Mouse (Mus musculus) neural tube, embryonic 14.5 days (tissue): ENCODE data around the gene Skap1. TPM values are rescaled to one million over a fixed set of nuclear protein-coding genes. Genes with fewer than 3 reads are reported as not detected.

ENCODE experiments used
- ATAC-seq: fragments of 200-750 bp; cut with Nextera tagmentation; 2 replicates; pipeline ENCODE4 v1.8.0; 2017; ENCODE audit warnings: low read depth, mild to moderate bottlenecking, moderate TSS enrichment, moderate library complexity
- H3K27ac ChIP-seq: fragments of 300-500 bp; sonication (generic); 2 replicates; pipeline ENCODE4 v1.5.1; 2014; ENCODE audit warnings: low read depth, mild to moderate bottlenecking, control low read depth, low read length, moderate library complexity, mixed read lengths
- H3K27me3 ChIP-seq: fragments of 300-500 bp; sonication (generic); 2 replicates; pipeline ENCODE4 v1.6.1; 2014; ENCODE audit warnings: low read length; ENCODE audit not compliant: control insufficient read depth, insufficient read depth
- H3K36me3 ChIP-seq: fragments of 300-500 bp; sonication (generic); 2 replicates; pipeline ENCODE4 v1.6.1; 2014; ENCODE audit warnings: low read length, mixed read lengths; ENCODE audit not compliant: control insufficient read depth, insufficient read depth
- H3K4me1 ChIP-seq: fragments of 300-500 bp; sonication (generic); 2 replicates; pipeline ENCODE4 v1.6.1; 2014; ENCODE audit warnings: low read length; ENCODE audit not compliant: control insufficient read depth, insufficient read depth
- H3K4me2 ChIP-seq: fragments of 300-500 bp; sonication (generic); 2 replicates; pipeline ENCODE4 v1.6.1; 2014; ENCODE audit warnings: mild to moderate bottlenecking, low read depth, low read length, control low read depth
- H3K4me3 ChIP-seq: fragments of 300-500 bp; sonication (generic); 2 replicates; pipeline ENCODE4 v1.5.1; 2014; ENCODE audit warnings: low read depth, low read length, control low read depth, mixed read lengths
- H3K9ac ChIP-seq: fragments of 300-500 bp; sonication (generic); replicated peaks from 2 replicates; pipeline ENCODE4 v1.6.1; 2014; ENCODE audit warnings: low read depth, mild to moderate bottlenecking, control low read depth, low read length, mixed read lengths
- H3K9me3 ChIP-seq: fragments of 300-500 bp; sonication (generic); 2 replicates; pipeline ENCODE4 v1.6.1; 2016; ENCODE audit warnings: low read length; ENCODE audit not compliant: control insufficient read depth
- WGBS: fragments of 180-500 bp; shearing (Covaris S2); extraction: QIAGEN DNeasy Blood & Tissue Kit; methylation state at CpG from one replicate; pipeline ENCODE4 v1.1.7; 2014; 5-methylcytosine and 5-hydroxymethylcytosine counted together
- polyA plus RNA-seq: library from polyadenylated mRNA; unstranded; fragments of >200 nt; fragmentation: Nextera tagmentation; extraction: Ambion mirVana; gene quantifications from 2 replicates; pipeline ENCODE4 v1.2.1, GENCODE M21; 2014

The Skap1 gene
- polyA plus RNA-seq, 1 experiment from 2014 or later, result 10.8 TPM

DNA sequence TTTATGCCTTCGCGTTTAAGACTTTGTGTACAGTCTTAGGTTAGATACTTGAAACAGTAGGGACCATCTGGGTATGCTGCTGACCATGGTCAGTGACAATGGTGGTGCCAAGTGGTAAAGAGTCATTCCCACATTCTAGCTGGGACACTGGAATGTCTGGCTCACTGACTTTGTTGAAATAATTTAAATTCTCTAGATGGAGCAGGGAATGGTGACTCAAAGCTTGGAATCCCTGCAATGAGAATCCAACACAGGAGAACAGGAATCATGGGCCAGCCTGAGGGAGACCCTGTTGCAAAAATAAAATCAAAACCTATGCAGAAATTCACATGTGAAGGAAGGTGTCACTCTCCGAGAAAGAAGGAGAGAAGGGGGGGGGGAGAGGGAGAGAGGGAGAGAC lies 138.4 kb downstream of the Skap1 start:
- Histone ChIP-seq H3K4me3 (no peak overlapping the region), H3K27ac (no peak overlapping the region), H3K9ac (no peak overlapping the region), H3K9me3 (no peaks in the 10 kb centered on the region), H3K4me2 (no peak overlapping the region), H3K4me1 (0 out of 2 replicates have a peak, but pooled peaks cover 5% of the 10 kb centered on the region), H3K27me3 (no peaks in the 10 kb centered on the region), H3K36me3 (no peaks in the 10 kb centered on the region)
- 70% methylated on average over 3 of the region's 3 CpGs for WGBS
- no peak for ATAC-seq

DNA sequence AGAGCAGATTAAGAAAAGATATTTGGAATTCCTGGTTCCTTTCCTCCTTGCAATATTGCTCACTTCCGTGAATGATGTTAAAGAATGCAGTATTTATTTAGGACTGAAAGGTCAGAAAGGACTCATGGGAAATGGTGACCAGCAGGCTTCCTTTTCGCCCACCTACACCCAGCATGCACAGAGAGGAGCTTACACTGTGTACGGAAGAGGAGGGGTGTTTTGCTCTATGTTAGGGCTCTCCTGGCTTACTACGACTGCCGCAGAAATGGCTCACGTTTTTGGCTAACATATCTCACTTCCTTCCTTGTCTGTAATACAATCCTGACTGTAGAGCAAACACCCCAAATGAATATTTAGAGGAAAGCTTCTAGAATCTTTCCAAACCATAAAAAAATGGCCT lies 139.9 kb downstream of the Skap1 start:
- Histone ChIP-seq H3K4me2 (no peak overlapping the region), H3K27ac (no peak overlapping the region), H3K4me3 (no peak overlapping the region), H3K36me3 (no peaks in the 10 kb centered on the region), H3K9ac (no peak overlapping the region), H3K27me3 (no peaks in the 10 kb centered on the region), H3K4me1 (no peaks in the 10 kb centered on the region), H3K9me3 (no peaks in the 10 kb centered on the region)
- 70% methylated on average over 6 of the region's 6 CpGs for WGBS
- no peak for ATAC-seq

DNA sequence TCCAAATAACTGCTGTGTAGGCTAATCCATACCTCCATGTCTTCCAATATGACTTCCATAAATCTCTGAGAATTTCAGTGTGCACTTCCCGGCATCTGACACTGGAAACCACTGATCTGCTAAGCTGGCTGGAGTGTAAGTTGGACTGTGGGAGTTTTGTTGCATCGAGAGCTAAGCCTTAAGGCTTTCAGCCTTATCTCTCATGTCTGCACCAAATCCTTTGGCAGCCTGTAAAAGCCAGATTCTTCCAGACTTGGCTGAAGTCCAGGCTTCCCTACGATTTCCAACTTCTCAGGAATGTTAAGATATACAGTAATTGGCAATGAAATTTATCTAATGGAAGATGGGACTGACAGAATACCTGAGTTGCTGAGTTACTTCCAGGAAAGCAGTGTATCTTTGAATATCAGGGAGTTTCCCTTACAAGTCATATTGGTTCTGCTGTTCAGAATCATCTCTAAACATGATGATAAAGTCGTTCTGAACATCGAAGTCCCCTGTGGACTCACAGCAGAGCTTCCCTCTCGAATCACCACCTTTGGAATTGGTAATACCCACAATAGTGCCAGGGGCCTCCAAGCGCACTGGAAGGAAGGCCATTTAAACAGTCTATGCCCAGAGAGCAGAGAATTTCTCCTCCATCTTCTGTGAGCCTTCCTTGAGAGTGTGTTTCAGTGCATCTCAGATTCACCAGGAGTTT lies 140.5 kb downstream of the Skap1 start:
- Histone ChIP-seq H3K9ac (no peak overlapping the region), H3K27ac (no peak overlapping the region), H3K4me3 (no peak overlapping the region), H3K4me1 (no peaks in the 10 kb centered on the region), H3K36me3 (no peaks in the 10 kb centered on the region), H3K9me3 (no peaks in the 10 kb centered on the region), H3K4me2 (no peak overlapping the region), H3K27me3 (no peaks in the 10 kb centered on the region)
- WGBS, result 62% methylated on average over 7 of the region's 7 CpGs
- no peak for ATAC-seq

DNA sequence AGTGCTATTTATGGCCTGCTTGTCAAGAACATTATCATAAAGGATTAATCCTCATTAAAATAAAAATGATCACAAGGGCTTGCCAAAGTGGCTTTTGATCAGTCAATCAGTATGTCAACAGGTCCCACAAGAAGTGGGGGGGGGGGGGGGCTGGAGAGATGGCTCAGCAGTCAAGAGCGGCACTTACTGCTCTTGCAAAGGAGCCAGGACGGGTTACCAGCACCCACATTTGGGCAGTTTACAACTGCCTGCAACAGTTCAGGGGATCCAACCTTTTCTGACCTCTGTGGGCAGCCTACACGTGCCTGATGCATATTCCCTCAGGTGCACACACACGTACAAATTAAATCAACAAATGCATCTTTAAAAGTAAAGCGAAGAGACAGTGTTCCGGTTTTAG lies 141.1 kb downstream of the Skap1 start:
- no peak for ATAC-seq
- H3K9me3 ChIP-seq, result no peaks in the 10 kb centered on the region
- no peak overlapping the region for H3K27ac ChIP-seq
- no peak overlapping the region for H3K4me3 ChIP-seq
- no peaks in the 10 kb centered on the region for H3K4me1 ChIP-seq
- 88% methylated on average over 6 of the region's 6 CpGs for WGBS
- no peaks in the 10 kb centered on the region for H3K27me3 ChIP-seq
- H3K36me3 ChIP-seq, result no peaks in the 10 kb centered on the region
- no peak overlapping the region for H3K4me2 ChIP-seq
- no peak overlapping the region for H3K9ac ChIP-seq

DNA sequence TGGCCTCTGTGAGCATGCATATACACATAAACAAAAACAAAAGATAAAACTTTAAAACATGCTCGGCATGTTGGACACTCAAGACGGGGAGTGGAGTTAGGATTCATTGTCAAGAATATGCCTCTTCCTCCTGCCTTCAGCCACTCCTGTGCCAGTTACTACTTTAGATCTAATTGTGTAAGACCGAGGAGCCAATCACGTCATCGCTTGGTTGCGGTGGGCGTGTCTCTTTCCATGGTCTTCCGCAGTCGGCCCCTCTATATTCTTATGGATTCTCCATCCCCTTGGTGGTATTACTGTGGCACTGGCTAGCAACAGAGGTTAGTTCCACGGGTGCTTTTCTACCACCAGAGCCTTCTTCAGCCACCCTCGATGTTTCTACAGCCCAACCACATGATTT lies 148.2 kb downstream of the Skap1 start:
- no peak for ATAC-seq
- H3K4me3 ChIP-seq, result no peak overlapping the region
- H3K9ac ChIP-seq, result no peak overlapping the region
- H3K9me3 ChIP-seq, result no peaks in the 10 kb centered on the region
- H3K27ac ChIP-seq, result no peak overlapping the region
- H3K4me1 ChIP-seq, result no peaks in the 10 kb centered on the region
- WGBS, result 91% methylated on average over 11 of the region's 11 CpGs
- no peak overlapping the region for H3K4me2 ChIP-seq
- H3K36me3 ChIP-seq, result no peaks in the 10 kb centered on the region
- no peaks in the 10 kb centered on the region for H3K27me3 ChIP-seq

DNA sequence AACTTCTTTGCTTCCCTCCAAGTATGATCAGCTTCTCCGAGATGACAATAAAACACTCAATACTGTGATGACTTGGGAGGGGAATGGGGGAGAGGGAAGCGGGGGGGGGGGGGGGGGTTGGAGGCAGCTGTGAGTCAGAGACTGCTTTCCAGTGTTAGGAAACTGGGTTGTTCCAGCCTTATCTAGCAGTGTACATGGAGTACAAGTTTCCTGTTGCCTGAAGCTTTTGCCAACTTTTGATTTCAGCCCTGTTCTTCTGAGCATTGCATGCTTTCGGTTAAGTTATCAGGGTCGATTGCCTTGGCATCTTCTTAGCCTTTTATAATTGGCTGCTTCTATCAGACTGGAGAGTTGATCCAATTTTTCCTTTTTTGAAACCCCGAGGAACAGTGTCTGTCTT lies 152.4 kb downstream of the Skap1 start:
- no peak overlapping the region for H3K4me2 ChIP-seq
- no peak for ATAC-seq
- H3K36me3 ChIP-seq, result no peaks in the 10 kb centered on the region
- no peak overlapping the region for H3K9ac ChIP-seq
- H3K4me3 ChIP-seq, result no peak overlapping the region
- H3K27ac ChIP-seq, result no peak overlapping the region
- H3K9me3 ChIP-seq, result no peaks in the 10 kb centered on the region
- 59% methylated on average over 4 of the region's 5 CpGs for WGBS
- H3K27me3 ChIP-seq, result no peaks in the 10 kb centered on the region
- peaks cover 25% of the 10 kb centered on the region for H3K4me1 ChIP-seq

DNA sequence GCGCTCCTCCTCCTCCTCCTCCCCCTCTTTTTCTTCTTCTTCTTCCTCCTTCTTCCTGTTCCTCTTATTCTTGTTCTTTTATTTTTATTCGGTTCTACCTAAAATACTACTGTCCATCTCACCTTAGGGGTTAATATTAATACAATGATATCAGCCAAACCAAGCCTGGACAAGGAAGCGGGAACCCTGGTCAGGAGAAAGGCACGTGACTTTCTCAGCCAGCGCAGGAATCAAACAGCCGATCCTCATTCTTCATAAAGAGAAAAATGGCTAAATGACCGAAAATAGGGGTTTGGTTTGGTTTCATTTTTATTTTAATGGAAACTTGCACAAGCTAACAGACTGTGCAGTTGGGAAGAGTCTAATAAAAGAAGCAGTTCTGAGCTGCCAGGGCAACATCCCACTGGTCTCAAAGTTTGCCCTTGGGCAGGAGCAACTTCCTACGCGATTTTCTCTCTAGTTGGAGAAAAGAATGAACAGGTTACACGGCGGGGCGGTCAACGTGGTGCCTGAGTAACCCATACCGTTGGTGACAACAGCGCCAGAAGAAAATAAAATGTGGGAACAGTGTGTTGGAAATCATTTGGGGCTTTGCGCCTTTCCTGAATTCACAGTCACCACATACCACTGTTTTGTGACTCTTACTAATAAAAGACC lies 154.5 kb downstream of the Skap1 start:
- H3K4me2 ChIP-seq, result peak overlapping the region; percentile 35
- whole genome bisulfite sequencing, result 39% methylated on average over 16 of the region's 16 CpGs

DNA sequence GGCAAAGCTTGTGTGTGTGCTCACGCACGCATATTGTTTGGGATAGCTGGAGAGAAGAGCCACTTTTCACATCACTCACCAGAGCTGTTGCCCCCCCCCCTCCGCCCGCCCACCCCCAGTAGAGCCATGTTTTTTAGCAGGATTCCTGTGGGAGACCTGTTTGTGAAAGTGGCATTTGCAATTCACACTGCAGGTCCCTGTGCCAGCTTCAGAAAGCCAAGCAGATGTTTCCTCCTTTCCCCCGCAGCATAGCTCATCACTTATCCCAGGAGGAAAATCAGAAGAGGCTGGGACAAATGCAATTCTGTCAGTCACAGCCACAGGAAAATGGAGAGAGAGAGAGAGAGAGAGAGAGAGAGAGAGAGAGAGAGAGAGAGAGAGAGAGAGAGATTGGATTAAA lies 155.2 kb downstream of the Skap1 start:
- Histone ChIP-seq H3K4me1 (peaks cover 38% of the 10 kb centered on the region), H3K36me3 (no peaks in the 10 kb centered on the region), H3K27ac (peak overlapping the region; percentile 84), H3K4me3 (peak overlapping the region; percentile 4; the same call in 1 of the 2 replicates), H3K9ac (peak overlapping the region; percentile 41; the same call in 1 of the 2 replicates), H3K9me3 (no peaks in the 10 kb centered on the region), H3K27me3 (no peaks in the 10 kb centered on the region), H3K4me2 (peak overlapping the region; percentile 35)
- peak; percentile 49; the same call in 1 of the 2 replicates for ATAC-seq
- WGBS, result 10% methylated on average over 5 of the region's 5 CpGs

More for the DNA sequence above, 154.5 kb downstream of the Skap1 start:
- peak overlapping the region; percentile 4; the same call in 1 of the 2 replicates for H3K4me3 ChIP-seq
- no peaks in the 10 kb centered on the region for H3K9me3 ChIP-seq
- no peaks in the 10 kb centered on the region for H3K36me3 ChIP-seq
- H3K9ac ChIP-seq, result peak overlapping the region; percentile 41; the same call in 1 of the 2 replicates
- peak overlapping the region; percentile 84 for H3K27ac ChIP-seq
- no peak for ATAC-seq
- no peaks in the 10 kb centered on the region for H3K27me3 ChIP-seq
- H3K4me1 ChIP-seq, result peaks cover 37% of the 10 kb centered on the region

DNA sequence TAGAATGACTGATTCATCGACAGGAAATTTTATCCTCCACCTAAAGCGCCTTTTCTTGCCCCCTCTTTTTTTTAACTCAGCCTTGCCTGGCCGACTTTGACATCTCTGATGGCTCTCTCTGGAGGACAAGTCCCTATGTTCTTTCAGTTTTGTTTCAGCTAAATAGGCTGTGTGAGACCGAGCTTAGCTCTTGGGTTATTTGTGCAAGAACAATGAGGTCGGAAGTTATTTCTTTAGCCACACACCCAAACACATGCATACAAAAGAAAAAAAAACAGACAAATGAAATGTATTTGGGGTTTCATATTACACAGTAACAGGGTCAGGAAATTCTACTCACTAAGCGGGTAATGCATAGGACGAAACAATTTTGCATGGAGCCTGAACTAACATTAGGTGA lies 155.6 kb downstream of the Skap1 start:
- Histone ChIP-seq H3K4me1 (peaks cover 40% of the 10 kb centered on the region), H3K36me3 (no peaks in the 10 kb centered on the region), H3K9me3 (no peaks in the 10 kb centered on the region), H3K9ac (peak overlapping the region; percentile 41; the same call in 1 of the 2 replicates), H3K4me3 (0 out of 2 replicates have a peak overlapping the region, but pooled peaks have one; percentile 4), H3K27ac (peak overlapping the region; percentile 84), H3K4me2 (peak overlapping the region; percentile 35), H3K27me3 (no peaks in the 10 kb centered on the region)
- ATAC-seq, result no peak
- 14% methylated on average over 7 of the region's 7 CpGs for WGBS
